Mouse (Mus musculus): ENCODE measurements around the gene Lrrc32. TPM values are rescaled to one million over a fixed set of nuclear protein-coding genes. Genes with fewer than 3 reads are reported as not detected.

The Lrrc32 gene
- polyA plus RNA-seq, 1 experiment from 2014 or later = 8.9 TPM

- DNase-seq (ENCODE audit: low read depth, low spot score) (no peak), ATAC-seq (no peak)
- TF ChIP-seq CTCF (IDR thresholded peaks at IDR 0.05) = no peak
- CTCF ChIA-PET = interaction anchor here (1.8 kb wide), 1 partner anchor 16 kb away, joined by 7 read pairs; no protein-coding TSS in a partner anchor
- H3K27me3 ChIP-seq = peaks cover 5% of the 10 kb centered on the region
- POLR2A ChIA-PET = no interaction called here
- in situ Hi-C loops (cut with MboI; ENCODE audit: low pct_unique_long_range_greater_than_20kb) = no loop called here
Observed at GRCm38 (mm10) chr7:98497451-98497850, 8.4 kb downstream of the Lrrc32 start.

- in situ Hi-C loops (cut with MboI; ENCODE audit: low pct_unique_long_range_greater_than_20kb) = no loop called here
- H3K27me3 ChIP-seq = peaks cover 5% of the 10 kb centered on the region
- TF ChIP-seq CTCF (IDR thresholded peaks at IDR 0.05) = no peak
- ChIA-PET POLR2A (no interaction called here), CTCF (no interaction called here)
- DNase-seq (ENCODE audit: low read depth, low spot score) (no peak), ATAC-seq (no peak)
Observed at GRCm38 (mm10) chr7:98498101-98498500, 9.0 kb downstream of the Lrrc32 start.

- in situ Hi-C loops (cut with MboI; ENCODE audit: low pct_unique_long_range_greater_than_20kb) = no loop called here
- POLR2A ChIA-PET = no interaction called here
- peaks cover 5% of the 10 kb centered on the region for H3K27me3 ChIP-seq
- CTCF ChIA-PET = no interaction called here
- no peak for ATAC-seq
- no peak for DNase-seq (ENCODE audit: low read depth, low spot score)
- no peak for TF ChIP-seq CTCF (IDR thresholded peaks at IDR 0.05)
Observed at GRCm38 (mm10) chr7:98498656-98499560, 9.8 kb downstream of the Lrrc32 start.

GRCm38 (mm10) chr7:98499561-98500292, 10.6 kb downstream of the Lrrc32 start:
- DNase-seq (ENCODE audit: low read depth, low spot score) (no peak), ATAC-seq (no peak)
- POLR2A ChIA-PET = no interaction called here
- peaks cover 5% of the 10 kb centered on the region for H3K27me3 ChIP-seq
- in situ Hi-C loops (cut with MboI; ENCODE audit: low pct_unique_long_range_greater_than_20kb) = no loop called here
- TF ChIP-seq CTCF (IDR thresholded peaks at IDR 0.05) = no peak
- CTCF ChIA-PET = no interaction called here

GRCm38 (mm10) chr7:98500470-98500869, 11.4 kb downstream of the Lrrc32 start:
- peaks cover 5% of the 10 kb centered on the region for H3K27me3 ChIP-seq
- in situ Hi-C loops (cut with MboI; ENCODE audit: low pct_unique_long_range_greater_than_20kb) = no loop called here
- DNase-seq (ENCODE audit: low read depth, low spot score) (no peak), ATAC-seq (no peak)
- ChIA-PET POLR2A (no interaction called here), CTCF (no interaction called here)
- TF ChIP-seq CTCF (IDR thresholded peaks at IDR 0.05) = no peak

GRCm38 (mm10) chr7:98501078-98501477, 12.0 kb downstream of the Lrrc32 start:
- ATAC-seq (no peak), DNase-seq (ENCODE audit: low read depth, low spot score) (no peak)
- in situ Hi-C loops (cut with MboI; ENCODE audit: low pct_unique_long_range_greater_than_20kb) = no loop called here
- POLR2A ChIA-PET = no interaction called here
- no peak for TF ChIP-seq CTCF (IDR thresholded peaks at IDR 0.05)
- H3K27me3 ChIP-seq = peaks cover 5% of the 10 kb centered on the region
- CTCF ChIA-PET = no interaction called here

GRCm38 (mm10) chr7:98502921-98503320, 13.8 kb downstream of the Lrrc32 start:
- ChIA-PET POLR2A (no interaction called here), CTCF (interaction anchor here (0.7 to 1.4 kb wide), 3 partner anchors 21 to 24 kb away, joined by 3 read pairs; no protein-coding TSS in a partner anchor)
- ATAC-seq = no peak
- H3K27me3 ChIP-seq = peaks cover 5% of the 10 kb centered on the region
- in situ Hi-C loops (cut with MboI; ENCODE audit: low pct_unique_long_range_greater_than_20kb) = no loop called here
- no peak for TF ChIP-seq CTCF (IDR thresholded peaks at IDR 0.05)
- DNase-seq (ENCODE audit: low read depth, low spot score) = no peak

- ATAC-seq (no peak), DNase-seq (ENCODE audit: low read depth, low spot score) (no peak)
- POLR2A ChIA-PET = interaction anchor here (1.8 kb wide), 1 partner anchor 19 kb away, joined by 5 read pairs; no protein-coding TSS in a partner anchor
- H3K27me3 ChIP-seq = peaks cover 5% of the 10 kb centered on the region
- in situ Hi-C loops (cut with MboI; ENCODE audit: low pct_unique_long_range_greater_than_20kb) = no loop called here
- TF ChIP-seq CTCF (IDR thresholded peaks at IDR 0.05) = no peak
- CTCF ChIA-PET = interaction anchor here (1.2 kb wide), 1 partner anchor 24 kb away, joined by 3 read pairs; no protein-coding TSS in a partner anchor
Observed at GRCm38 (mm10) chr7:98503951-98504647, 15.0 kb downstream of the Lrrc32 start.

GRCm38 (mm10) chr7:98504726-98505314, 15.7 kb downstream of the Lrrc32 start:
- TF ChIP-seq CTCF (IDR thresholded peaks at IDR 0.05) = no peak
- ATAC-seq (peak; percentile 31), DNase-seq (ENCODE audit: low read depth, low spot score) (no peak)
- in situ Hi-C loops (cut with MboI; ENCODE audit: low pct_unique_long_range_greater_than_20kb) = no loop called here
- CTCF ChIA-PET = interaction anchor here (1.0 to 1.2 kb wide), 2 partner anchors 11 to 24 kb away, joined by 3 read pairs; no protein-coding TSS in a partner anchor
- H3K27me3 ChIP-seq = no peaks in the 10 kb centered on the region
- POLR2A ChIA-PET = interaction anchor here (1.0 to 1.8 kb wide), 2 partner anchors 17 to 19 kb away, joined by 3 to 5 read pairs; no protein-coding TSS in a partner anchor

- in situ Hi-C loops (cut with MboI; ENCODE audit: low pct_unique_long_range_greater_than_20kb) = no loop called here
- CTCF ChIA-PET = interaction anchor here (1.0 kb wide), 1 partner anchor 12 kb away, joined by 3 read pairs; no protein-coding TSS in a partner anchor
- TF ChIP-seq CTCF (IDR thresholded peaks at IDR 0.05) = no peak
- H3K27me3 ChIP-seq = no peaks in the 10 kb centered on the region
- ATAC-seq = no peak
- POLR2A ChIA-PET = interaction anchor here (1.0 to 1.8 kb wide), 2 partner anchors 16 to 18 kb away, joined by 3 to 5 read pairs; no protein-coding TSS in a partner anchor
- no peak for DNase-seq (ENCODE audit: low read depth, low spot score)
Observed at GRCm38 (mm10) chr7:98505664-98506063, 16.6 kb downstream of the Lrrc32 start.
